Mouse (Mus musculus): ENCODE results near the gene Mreg. TPM values are rescaled to one million over a fixed set of nuclear protein-coding genes. Genes with fewer than 3 reads are reported as not detected.
A peak's percentile ranks its signal among the peaks of the same experiment; 100 is the strongest.

Mreg gene
- total RNA-seq, 2 experiments from 2014 or later: 2.2 to 2.3 TPM

DNA sequence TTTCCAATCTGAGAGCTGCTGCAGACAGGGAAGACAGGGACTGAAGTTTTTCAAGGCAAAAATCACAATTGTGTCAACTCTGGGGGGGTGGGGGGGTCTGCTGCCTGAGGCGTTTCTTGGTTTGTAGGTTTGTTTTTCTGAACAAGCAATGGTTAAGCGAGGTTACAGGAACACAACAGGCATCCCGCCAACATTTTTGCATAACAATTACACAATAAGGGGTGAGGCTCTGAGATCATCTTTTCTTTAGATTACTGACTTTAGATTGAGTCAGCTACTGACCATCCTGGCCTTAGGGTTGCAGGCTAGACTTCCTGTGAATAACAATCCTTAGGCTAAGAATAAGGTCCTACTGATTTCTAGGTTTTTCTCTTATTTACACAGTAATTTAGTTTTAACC lies 16.9 kb upstream of the Mreg start:
- no peak for DNase-seq (ENCODE audit: low spot score in 2 of 2)

DNA sequence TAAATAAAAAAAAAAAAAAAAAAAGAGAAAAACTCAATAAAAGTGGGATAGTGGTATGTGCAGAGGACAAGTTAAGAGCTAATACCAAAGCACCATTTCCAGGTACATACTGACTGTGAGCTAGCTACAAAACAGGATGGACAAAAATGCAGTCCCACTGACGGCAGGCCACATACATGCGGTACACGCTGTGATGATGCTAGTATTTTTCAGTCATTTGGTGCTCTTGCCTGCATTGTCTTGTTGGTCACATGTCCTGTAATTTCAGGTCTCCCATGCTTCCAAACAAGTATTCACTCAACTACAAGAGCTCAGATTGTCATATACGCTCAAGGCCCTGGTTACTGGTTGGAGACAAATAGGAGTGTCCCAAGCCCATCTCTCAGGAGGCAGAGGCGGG lies 15.4 kb upstream of the Mreg start:
- DNase-seq (ENCODE audit: low spot score in 2 of 2): no peak

DNA sequence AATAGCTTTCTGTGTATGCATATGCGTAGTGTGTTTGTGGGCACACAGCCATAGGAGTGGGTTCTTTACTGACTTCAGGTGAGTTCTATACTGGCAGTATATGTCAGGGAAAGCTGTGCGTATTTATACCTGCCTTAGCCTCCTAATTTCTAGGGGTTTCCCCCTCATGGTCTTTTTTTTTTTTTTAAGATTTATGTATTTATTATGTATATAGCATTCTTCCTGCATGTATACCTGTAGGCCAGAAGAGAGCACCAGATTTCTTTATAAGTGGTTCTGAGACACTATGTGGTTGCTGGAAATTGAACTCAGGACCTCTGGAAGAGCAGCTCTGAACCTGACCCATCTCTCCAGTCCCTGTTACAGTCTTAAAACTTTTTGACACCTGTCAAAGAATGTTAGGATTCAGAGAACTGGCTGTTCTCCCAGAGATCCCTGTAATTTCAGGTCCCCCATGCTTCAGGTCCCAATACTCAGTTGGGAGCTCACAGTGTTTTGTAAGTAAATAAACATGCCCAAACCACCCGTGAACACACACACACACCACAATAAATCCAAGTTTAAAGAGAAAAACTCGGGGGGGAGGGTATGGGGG lies 14.9 kb upstream of the Mreg start:
- DNase-seq (ENCODE audit: low spot score in 2 of 2): no peak

DNA sequence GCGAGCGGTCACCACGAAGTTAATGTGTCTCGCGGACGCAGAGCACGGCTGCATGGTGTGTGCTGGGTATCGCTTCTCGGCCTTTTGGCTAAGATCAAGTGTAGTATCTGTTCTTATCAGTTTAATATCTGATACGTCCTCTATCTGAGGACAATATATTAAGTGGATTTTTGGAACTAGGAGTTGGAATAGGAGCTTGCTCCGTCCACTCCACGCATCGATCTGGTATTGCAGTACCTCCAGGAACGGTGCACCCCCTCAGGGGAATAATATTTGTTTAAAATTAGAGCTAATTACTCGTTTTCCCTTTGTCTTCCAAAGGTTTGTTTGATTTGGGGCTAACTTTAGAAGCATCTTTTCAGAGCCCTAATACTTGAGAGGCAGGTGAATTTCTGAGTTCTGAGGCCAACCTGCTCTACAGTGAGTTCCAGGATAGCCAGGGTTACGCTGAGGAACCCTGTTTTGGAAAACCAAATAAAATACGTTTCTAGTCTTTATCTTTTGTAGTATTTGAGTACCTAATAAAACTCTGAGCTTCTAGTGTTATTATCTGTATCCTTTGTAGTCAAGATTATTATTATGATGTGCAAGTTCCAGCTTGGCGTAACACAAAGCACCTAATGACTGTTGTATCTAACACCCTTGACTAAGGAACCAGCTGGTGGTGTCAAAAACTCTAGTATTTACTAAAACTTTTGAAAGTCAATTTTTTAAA lies 14.2 kb upstream of the Mreg start:
- no peak for DNase-seq (ENCODE audit: low spot score in 2 of 2)

DNA sequence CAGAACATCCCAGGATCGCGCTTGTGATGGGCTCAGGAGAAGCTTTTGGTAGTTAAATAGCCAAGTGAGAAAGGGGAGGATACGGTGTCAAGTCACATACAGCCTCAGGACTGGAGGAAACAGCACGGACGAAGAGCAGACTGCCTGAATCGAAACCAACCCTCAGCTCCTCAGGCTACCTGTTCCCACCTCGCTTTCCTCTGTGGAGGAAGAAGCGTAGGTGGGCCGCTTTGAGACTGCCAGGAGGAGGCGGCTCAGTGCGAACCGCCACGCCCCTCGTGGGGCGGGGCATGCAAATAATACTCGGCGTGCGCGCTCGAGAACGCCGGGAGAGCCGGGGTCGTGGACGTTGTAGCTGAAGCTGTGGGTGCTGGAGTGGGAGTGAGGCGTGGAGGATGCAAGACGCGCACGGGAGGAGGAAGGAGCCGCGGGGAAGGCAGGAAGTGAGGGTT lies 13.6 kb upstream of the Mreg start:
- peak; percentile 74 to 81 for DNase-seq (ENCODE audit: low spot score in 2 of 2)

DNA sequence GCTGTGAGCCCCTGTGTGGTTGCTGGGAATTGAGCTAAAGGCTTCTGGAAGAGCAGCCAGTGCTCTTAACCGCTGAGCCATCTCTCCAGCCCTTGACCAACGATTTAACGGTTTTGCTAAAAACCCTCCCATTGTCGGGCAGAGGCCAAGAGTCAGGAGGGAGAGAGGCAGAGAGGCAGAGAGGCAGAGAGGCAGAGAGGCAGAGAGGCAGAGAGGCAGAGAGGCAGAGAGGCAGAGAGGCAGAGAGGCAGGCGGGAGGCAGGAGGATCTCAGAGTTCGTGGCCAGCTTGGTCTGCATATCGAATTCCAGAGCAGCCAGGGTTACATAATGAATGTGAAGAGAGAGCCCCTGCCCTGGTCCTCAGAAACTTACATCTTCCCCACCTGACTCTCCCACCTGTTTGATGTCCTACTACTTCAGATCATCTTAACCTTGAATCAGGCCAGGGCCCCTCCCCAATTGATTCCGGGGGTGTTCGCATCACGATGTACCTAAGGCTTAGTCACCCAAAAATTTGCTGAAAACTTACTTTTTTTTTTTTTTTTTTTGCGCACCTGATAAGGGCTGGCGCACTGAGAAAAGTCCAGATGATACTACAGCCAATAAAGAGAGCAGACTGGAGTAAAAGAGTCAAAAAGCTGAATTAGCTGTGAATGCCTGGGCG lies 13.1 kb upstream of the Mreg start:
- no peak for DNase-seq (ENCODE audit: low spot score in 2 of 2)

DNA sequence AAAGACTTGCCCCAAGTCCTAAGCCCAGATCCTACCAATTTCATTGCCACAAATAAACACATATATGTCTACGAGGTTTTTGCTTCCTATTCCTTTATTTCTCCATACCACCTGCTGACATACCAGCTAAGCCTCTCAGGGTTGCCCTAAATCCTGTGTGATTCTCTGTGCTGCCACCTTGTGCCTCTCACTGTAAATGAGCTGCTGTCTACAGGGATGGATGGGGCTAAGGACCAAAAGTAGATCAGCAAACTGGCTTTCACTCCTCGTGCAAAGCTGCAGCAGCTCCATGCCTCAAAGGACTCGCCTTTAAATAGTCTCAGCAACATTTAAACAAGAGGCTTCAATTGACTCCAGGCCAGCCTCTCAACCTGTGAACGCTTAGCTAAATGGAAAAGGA lies 7.9 kb upstream of the Mreg start:
- no peak for DNase-seq (ENCODE audit: low spot score in 2 of 2)

DNA sequence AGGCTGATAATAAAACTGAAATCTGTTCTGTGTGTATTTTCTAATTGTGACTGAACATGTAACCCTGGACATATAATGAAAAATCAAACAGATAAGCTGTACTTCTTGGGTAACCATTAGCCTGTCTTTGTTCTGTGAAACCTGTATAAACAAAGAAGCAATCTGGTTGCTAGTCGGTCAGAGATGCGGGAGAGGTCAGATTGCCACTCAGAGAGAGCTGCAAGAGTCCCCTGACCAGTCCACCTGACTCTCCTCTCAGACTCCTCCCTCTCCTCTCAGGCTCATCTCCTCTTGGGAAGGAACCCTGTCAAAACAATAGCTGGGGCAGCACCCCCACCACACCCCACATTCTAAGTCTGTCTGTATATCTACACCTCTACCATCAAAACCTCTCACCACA lies 7.0 kb upstream of the Mreg start:
- no peak for DNase-seq (ENCODE audit: low spot score in 2 of 2)

DNA sequence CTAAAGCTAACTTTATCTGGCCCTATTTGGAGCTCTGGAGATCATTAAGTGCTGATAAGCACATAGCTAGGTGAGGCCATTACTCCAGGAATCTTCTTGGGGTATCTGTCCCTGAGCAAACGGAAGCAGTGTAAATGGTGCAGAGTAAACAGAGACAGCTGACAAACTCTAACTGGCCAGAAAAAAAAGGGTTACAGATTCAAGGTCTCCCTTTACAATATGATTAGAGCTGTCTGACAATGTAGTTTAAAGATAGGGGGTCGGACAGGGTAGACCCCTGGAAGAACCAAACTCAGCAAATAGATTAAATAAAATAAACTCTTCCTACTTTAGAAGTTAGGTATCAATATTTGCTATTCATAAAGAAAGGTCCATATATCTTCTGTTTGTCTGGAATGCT lies 6.5 kb upstream of the Mreg start:
- DNase-seq (ENCODE audit: low spot score in 2 of 2): no peak

DNA sequence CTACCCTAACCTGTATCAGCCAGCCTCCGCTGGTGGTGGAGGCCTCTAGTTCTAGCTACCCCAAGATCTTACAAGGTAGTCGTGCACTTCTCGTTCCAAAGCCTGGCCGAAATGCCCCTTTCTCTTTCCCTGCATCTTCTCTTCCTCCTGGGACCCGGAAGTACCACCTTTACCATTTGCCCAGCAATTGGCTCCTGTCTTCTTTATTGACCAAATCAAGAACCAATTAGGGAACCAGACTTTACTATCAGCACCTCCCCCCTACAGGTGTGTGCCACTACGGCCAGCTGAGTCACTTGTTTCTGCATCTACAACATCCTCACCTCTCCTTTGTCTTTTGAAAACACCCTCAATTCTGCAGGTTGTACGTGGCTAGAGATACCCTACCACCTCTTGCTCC lies 4.7 kb upstream of the Mreg start:
- no peak for DNase-seq (ENCODE audit: low spot score in 2 of 2)

DNA sequence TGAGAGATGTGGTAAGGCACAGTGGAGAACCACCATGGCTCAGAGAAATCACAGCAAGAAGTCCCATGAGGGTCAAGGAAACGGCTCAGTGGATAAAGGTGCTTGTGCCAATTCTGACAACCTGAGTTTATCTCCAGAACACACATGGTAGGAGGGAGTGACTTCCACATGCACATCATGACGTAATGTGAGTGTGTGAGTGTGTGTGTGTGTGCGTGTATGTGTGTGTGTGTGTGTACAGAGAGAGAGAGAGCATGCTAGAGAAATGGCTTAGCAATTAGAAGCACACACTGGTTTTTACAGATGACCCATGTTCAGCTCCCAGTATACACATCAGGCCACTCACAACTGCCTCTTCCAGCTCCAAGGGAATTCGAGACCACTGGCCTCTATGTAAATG lies 3.1 kb upstream of the Mreg start:
- no peak for DNase-seq (ENCODE audit: low spot score in 2 of 2)

DNA sequence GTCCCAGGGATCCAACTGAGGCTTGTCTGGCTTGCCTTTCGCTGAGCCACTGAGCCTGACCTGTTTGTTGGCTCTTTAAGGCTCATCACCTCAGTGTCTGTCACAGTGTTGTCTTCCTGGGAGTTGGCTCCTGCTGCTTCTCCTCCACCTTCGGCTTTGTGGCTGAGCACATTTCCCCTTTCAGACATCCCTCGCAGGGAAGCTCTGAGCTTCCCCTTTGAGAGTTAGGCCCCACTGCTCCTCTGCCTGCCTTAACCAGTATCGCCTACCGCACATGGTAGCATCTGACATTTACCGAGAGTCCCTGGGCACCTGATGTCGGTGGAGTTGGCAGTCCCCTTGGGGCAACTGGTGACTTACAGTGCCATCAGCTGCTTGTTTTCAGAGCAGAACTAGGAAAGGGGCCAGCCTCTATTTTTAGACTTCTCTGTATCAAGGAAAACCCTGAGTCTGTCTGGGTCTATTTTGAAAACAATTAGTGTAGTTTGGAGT lies 2.4 kb upstream of the Mreg start:
- DNase-seq (ENCODE audit: low spot score in 2 of 2): no peak

DNA sequence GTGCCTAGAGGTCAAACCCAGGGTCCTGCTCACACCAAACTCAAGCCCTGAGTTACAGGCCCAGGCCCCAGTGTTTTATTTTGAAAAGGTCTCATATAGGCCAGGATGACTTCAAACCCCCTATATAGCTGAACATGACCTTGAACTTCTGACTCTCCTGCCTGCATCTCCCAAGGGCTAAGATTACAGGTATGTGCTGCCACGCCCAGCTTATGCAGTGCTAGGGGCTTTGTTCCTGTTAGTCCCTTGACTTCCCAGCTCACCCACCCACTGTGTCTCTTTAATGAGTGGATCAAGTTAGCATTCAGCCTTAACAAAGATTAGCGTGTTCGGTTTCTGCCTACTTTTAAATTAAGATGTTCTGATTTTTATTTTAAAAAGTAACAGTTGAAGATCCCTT lies 1.8 kb upstream of the Mreg start:
- DNase-seq (ENCODE audit: low spot score in 2 of 2): no peak

DNA sequence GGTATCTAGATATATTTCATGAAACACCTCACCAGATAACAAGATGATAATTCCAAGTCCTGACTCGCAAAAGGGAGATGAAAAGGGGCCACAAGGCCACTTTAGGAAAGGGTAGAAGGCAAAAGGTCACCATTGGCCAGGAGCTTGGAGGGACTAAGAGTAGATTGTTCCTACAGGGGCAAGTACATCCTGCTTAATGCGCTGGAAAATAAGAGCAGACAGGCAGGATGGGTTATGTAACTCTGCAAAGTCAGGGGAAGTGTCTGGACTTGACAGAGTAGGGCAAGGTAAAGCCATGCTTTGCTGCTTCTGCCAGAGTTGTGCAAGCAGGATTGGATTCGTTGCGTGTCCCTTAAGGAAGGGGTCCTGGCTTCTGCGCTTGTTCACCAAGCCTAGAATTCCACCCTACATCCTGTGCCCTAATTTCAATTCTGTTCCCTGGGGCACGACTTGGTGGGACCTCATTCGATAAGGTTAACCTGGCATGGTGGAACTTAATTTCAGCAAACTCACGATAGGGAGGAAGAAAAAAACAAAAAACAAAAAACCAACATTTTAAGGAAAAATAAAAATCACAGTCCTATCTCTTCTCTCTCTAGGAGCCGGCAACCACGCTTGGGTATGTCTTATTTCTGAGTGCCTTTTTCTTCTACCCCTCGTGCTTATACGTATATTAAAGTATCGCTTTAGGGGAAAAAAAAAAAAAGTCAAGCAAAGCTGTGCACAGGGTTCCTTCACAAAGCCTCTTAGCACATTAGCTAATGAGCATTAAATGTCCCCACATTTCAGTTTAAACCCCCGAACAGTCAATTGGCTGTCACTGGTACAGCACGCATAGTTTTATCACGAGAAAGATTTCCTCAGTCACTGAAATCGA lies 1.1 kb downstream of the Mreg start:
- DNase-seq (ENCODE audit: low spot score in 2 of 2): no peak

DNA sequence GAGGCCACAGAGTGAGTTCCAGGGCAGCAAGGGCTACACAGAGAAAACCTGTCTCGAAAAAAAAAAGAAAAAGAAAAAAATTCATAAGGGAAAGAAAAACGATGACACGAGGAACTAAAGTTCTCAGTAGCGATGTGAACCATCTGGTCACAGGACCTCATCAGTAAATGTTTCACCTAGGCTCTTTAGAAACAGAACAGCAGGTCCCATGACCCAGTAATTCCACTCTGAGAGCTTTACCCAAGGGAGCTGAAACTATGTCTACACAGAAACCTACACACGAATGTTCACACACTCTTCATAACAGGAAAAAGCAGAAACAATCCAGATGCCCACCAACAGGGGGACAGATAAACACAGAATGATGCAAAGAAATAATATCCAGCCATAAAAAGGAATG lies 4.0 kb downstream of the Mreg start:
- no peak for DNase-seq (ENCODE audit: low spot score in 2 of 2)

DNA sequence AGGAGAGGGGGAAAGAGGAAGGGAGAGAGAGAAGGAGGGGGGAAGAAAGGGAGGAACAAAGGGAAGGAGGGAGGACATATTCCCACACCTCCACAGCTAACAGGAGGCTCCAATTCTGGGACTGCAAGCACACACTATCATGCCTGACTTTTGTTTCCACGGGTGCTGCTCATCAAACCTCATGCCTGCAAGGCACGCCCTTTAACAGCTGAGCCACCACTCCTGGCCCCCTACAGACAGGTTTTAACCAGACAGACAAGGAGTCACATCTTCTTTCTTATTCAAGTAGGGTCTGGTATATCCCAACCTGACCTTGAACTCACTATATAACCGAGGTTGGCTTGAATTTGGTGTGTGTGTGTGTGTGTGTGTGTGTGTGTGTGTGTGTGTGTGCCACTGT lies 7.0 kb downstream of the Mreg start:
- DNase-seq (ENCODE audit: low spot score in 2 of 2): no peak

DNA sequence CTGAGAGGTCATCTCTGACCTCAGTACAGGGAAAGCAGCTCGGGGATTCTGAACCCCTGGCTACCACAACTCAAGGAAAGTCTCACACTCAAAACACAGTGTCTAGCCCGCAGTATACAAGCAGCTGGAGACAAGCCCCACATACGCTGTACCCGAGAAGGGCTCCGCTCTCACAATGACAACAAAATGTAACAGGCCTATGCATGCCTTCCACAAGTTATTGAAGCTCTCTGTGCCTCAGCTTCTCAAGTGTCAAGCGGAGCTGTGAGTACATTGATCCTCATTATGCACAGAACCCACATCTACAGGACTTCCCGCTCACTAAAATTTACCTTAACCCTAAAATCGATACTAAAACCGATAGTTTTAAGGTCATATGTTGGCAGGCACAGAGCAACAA lies 8.9 kb downstream of the Mreg start:
- no peak for DNase-seq (ENCODE audit: low spot score in 2 of 2)

DNA sequence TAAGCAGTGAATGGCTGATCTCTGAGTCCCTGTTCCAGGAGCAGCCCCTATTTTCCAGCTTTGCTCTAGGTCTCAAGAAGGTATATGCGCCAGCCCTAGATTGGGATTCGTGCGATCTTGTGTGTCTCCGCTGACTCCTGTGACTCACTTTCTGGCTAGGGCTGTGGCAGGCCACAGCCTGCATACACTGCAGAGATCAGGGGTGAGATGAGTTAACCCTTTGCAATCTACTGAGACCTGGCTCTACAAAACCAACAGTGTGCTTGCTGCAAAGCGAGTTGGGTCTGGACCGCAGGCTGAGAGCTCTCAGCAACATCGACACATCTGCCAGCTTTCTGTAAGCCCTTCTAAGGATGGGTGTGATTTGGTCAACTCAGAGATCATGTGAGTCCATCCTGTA lies 9.4 kb downstream of the Mreg start:
- no peak for DNase-seq (ENCODE audit: low spot score in 2 of 2)

DNA sequence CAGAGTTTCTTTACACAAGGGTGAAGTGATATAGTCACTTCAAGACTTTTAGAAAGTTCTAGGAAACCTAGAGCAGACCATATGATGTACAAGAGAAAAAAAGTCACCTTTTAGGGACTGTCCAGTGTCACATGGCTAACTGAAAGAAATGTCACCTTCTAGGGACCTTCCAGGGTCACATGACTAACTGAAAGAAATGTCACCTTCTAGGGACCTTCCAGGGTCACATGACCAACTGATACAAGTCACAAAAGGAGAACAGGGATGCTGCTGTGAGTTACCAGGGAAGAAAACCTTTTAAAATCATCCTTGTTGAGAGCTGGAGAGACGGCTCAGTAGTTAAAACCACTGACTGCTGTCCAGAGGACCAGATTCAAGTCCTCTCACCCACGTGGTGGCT lies 10.0 kb downstream of the Mreg start:
- no peak for DNase-seq (ENCODE audit: low spot score in 2 of 2)

DNA sequence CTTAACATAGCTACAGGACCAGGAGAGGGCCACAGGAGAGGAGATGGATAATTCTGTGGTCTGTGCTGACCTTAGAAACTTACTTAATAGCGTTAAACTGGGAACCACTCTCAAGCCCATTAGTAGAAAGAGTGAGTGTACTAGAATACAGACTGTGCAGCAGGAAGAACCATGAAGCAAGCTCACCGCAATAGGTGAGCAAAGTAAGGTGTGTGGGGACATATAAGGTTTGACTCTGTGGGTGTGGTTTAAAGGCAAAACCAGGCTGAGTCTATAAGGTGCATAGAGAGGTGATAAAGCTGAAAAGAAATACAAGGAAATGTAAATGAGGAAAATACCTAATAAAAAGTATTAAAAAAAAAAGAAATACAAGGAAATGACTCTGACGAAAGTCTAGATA lies 11.0 kb downstream of the Mreg start:
- DNase-seq (ENCODE audit: low spot score in 2 of 2): no peak

DNA sequence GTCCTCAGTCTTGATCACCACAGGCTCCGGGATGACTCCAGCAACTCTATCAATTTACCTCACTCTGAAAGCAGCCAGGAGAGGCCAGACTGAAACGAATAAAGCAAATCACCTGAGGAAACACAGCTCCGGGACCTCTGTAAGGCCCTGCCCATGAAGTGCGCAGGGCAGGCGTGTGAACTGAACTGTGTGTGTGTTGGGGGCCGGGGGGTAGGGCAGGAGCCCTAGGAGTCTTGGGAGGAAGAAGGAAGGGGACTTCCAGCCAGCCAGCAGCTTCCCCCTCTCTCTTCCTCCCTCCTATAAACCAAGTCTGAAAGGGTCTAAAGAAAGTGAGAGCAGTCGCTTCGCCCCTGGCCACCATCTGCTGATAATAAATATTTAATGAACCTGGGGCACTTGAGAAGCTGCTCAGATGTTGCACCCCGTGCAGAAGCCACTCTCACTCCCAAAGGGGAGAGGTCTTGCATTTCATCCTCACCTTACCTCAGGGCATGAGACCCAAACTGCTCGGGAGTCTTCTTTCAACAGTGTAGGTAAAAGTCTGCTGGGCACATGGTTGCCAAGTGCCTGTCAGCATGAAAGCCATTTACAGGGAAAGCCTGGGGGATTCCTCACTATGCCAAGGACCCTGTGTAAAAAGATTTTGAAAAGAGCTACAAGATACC lies 13.8 kb downstream of the Mreg start:
- no peak for DNase-seq (ENCODE audit: low spot score in 2 of 2)

Data from adrenal gland, adult 18-20 months (tissue).